Mouse (Mus musculus): ENCODE data around the gene 1700029H14Rik. TPM values are rescaled to one million over a fixed set of nuclear protein-coding genes. Genes with fewer than 3 reads are reported as not detected.
A peak's percentile ranks its signal among the peaks of the same experiment; 100 is the strongest.

1700029H14Rik gene
- polyA plus RNA-seq, 1 experiment from 2014 or later: not detected

DNA sequence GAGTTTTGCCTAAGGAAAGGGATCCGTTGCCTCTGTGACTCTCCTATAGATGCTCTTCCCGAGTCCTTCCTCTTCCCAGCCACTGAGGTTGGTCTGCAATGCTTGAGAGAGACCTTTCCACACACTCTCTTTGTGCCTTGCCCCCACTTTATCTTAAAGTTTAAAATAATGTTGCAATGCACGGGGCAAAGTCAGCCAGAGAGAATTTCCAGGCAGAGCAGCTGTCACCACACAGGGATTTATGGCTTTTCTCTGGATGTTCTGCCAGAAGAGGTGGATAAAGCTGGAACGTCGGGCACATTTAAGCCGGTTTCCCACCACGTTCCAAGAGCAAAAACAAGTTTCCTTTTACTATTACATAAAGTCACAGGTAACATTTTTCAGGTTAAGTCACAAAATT is 40.9 kb downstream of the 1700029H14Rik start:
- Histone ChIP-seq H3K4me2 (ENCODE audit: low read depth, low read length) (no peak overlapping the region), H3K4me1 (ENCODE audit: control insufficient read depth, insufficient read depth, low read length) (no peaks in the 10 kb centered on the region), H3K4me3 (ENCODE audit: low read depth, low read length) (no peak overlapping the region), H3K36me3 (ENCODE audit: control insufficient read depth, insufficient read depth, low read length) (no peaks in the 10 kb centered on the region), H3K27ac (replicated peaks; ENCODE audit: low read depth, low read length) (no peak overlapping the region), H3K9ac (ENCODE audit: low read depth, low read length) (no peak overlapping the region), H3K27me3 (replicated peaks; ENCODE audit: control insufficient read depth, insufficient read depth, low read length) (0 out of 2 replicates have a peak, but pooled peaks cover 5% of the 10 kb centered on the region), H3K9me3 (ENCODE audit: control insufficient read depth, low read length) (no peaks in the 10 kb centered on the region)
- 60% methylated on average over 7 of the region's 7 CpGs for WGBS
- ATAC-seq (ENCODE audit: low read depth): no peak
- DNase-seq (ENCODE audit: low spot score): no peak

DNA sequence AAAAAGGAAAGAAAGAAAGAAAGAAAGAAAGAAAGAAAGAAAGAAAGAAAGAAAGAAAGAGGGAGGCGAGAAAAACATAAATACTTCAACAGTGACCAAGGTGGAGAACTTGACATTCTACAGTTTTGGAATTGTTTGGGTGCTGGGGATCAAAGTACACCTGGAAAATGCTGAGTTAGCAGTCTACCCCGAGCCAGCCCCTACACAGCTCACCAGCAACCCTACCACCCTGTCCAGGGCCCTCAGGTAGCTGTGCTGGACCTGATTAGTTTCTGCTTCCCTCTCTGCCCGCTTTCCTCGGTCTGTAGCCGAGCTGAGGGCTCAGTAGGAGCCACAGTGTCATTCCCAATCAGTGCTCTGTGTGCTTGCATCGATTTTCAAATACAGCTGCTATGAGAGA is 41.9 kb downstream of the 1700029H14Rik start:
- H3K36me3 ChIP-seq (ENCODE audit: control insufficient read depth, insufficient read depth, low read length): no peaks in the 10 kb centered on the region
- H3K27ac ChIP-seq (replicated peaks; ENCODE audit: low read depth, low read length): no peak overlapping the region
- H3K9me3 ChIP-seq (ENCODE audit: control insufficient read depth, low read length): no peaks in the 10 kb centered on the region
- H3K27me3 ChIP-seq (replicated peaks; ENCODE audit: control insufficient read depth, insufficient read depth, low read length): 0 out of 2 replicates have a peak, but pooled peaks cover 5% of the 10 kb centered on the region
- ATAC-seq (ENCODE audit: low read depth): no peak
- H3K4me3 ChIP-seq (ENCODE audit: low read depth, low read length): no peak overlapping the region
- H3K4me1 ChIP-seq (ENCODE audit: control insufficient read depth, insufficient read depth, low read length): no peaks in the 10 kb centered on the region
- DNase-seq (ENCODE audit: low spot score): no peak
- 52% methylated on average over 6 of the region's 6 CpGs for WGBS
- H3K4me2 ChIP-seq (ENCODE audit: low read depth, low read length): no peak overlapping the region
- no peak overlapping the region for H3K9ac ChIP-seq (ENCODE audit: low read depth, low read length)

DNA sequence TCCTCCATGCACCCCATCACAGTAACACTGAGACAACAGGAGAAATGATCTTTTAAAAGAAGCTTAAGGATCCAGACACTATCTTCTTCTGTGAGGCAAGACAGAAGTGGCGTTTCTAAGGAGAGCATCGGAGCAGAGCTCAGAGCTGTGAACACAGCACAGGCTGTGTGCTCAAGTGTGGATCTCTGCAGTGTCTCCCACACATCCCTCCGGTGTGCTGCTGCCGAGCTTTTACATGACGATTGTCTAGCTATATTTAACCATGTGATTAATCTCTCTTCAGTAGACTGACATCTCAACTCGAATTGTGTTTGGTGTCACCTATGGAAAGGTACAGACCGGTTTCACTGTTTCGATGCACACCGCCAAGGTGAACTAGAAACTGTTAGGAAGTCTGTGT is 42.8 kb downstream of the 1700029H14Rik start:
- no peak overlapping the region for H3K27ac ChIP-seq (replicated peaks; ENCODE audit: low read depth, low read length)
- 82% methylated on average over 9 of the region's 9 CpGs for WGBS
- no peak overlapping the region for H3K9ac ChIP-seq (ENCODE audit: low read depth, low read length)
- H3K4me1 ChIP-seq (ENCODE audit: control insufficient read depth, insufficient read depth, low read length): no peaks in the 10 kb centered on the region
- H3K4me2 ChIP-seq (ENCODE audit: low read depth, low read length): no peak overlapping the region
- DNase-seq (ENCODE audit: low spot score) (no peak), ATAC-seq (ENCODE audit: low read depth) (no peak)
- no peak overlapping the region for H3K4me3 ChIP-seq (ENCODE audit: low read depth, low read length)
- no peaks in the 10 kb centered on the region for H3K9me3 ChIP-seq (ENCODE audit: control insufficient read depth, low read length)
- 0 out of 2 replicates have a peak, but pooled peaks cover 5% of the 10 kb centered on the region for H3K27me3 ChIP-seq (replicated peaks; ENCODE audit: control insufficient read depth, insufficient read depth, low read length)
- no peaks in the 10 kb centered on the region for H3K36me3 ChIP-seq (ENCODE audit: control insufficient read depth, insufficient read depth, low read length)

DNA sequence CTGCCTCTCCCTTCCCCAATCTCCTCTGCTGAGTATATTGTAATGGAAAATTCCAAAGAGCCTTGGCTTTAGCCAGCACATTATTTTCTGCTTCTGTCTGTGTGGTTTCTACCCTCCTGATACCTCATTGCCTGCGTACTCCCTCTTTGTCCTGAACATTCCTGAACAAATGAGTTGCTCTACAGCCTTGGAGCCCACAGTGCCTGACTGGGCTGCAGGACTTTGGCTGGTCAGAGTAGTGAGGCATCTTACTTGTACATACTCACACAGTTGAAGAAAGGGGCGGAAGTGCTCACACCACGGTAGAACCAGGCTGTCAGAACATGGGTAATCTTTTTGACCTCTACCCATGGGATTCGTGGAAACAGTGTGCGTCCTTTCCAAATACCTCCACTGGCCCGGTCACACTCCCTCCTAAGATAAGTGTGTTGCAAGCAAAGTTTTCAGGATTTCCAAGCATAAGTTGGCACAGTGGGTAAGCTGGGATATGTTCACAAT is 44.9 kb downstream of the 1700029H14Rik start:
- H3K9me3 ChIP-seq (ENCODE audit: control insufficient read depth, low read length): no peaks in the 10 kb centered on the region
- WGBS: 86% methylated on average over 6 of the region's 6 CpGs
- H3K4me1 ChIP-seq (ENCODE audit: control insufficient read depth, insufficient read depth, low read length): no peaks in the 10 kb centered on the region
- DNase-seq (ENCODE audit: low spot score) (no peak), ATAC-seq (ENCODE audit: low read depth) (no peak)
- H3K36me3 ChIP-seq (ENCODE audit: control insufficient read depth, insufficient read depth, low read length): no peaks in the 10 kb centered on the region
- no peak overlapping the region for H3K9ac ChIP-seq (ENCODE audit: low read depth, low read length)
- no peak overlapping the region for H3K4me2 ChIP-seq (ENCODE audit: low read depth, low read length)
- H3K27me3 ChIP-seq (replicated peaks; ENCODE audit: control insufficient read depth, insufficient read depth, low read length): 0 out of 2 replicates have a peak, but pooled peaks cover 5% of the 10 kb centered on the region
- no peak overlapping the region for H3K4me3 ChIP-seq (ENCODE audit: low read depth, low read length)
- H3K27ac ChIP-seq (replicated peaks; ENCODE audit: low read depth, low read length): no peak overlapping the region

DNA sequence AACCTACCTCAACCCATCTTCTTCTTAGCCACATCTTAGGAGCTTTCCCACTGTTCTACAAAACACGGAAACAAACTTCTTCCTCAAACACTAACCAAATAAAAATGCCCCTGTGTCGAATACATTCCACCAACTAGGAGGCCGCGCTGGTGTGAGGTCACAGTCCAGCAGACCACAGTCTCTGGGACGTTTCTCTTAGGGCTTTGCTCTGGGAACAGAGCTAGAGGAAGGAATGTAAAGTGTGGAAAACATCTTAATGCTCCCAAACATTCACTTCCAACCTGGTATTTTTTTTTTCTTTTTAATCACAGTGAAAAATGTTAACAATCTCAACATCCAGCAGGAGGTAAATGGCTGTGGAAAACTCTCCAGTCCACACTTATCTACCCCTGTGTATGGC is 45.5 kb downstream of the 1700029H14Rik start:
- H3K27me3 ChIP-seq (replicated peaks; ENCODE audit: control insufficient read depth, insufficient read depth, low read length): 0 out of 2 replicates have a peak, but pooled peaks cover 3% of the 10 kb centered on the region
- H3K36me3 ChIP-seq (ENCODE audit: control insufficient read depth, insufficient read depth, low read length): no peaks in the 10 kb centered on the region
- WGBS: 76% methylated on average over 5 of the region's 5 CpGs
- ATAC-seq (ENCODE audit: low read depth) (no peak), DNase-seq (ENCODE audit: low spot score) (no peak)
- no peak overlapping the region for H3K4me3 ChIP-seq (ENCODE audit: low read depth, low read length)
- H3K27ac ChIP-seq (replicated peaks; ENCODE audit: low read depth, low read length): no peak overlapping the region
- no peak overlapping the region for H3K9ac ChIP-seq (ENCODE audit: low read depth, low read length)
- H3K9me3 ChIP-seq (ENCODE audit: control insufficient read depth, low read length): no peaks in the 10 kb centered on the region
- H3K4me1 ChIP-seq (ENCODE audit: control insufficient read depth, insufficient read depth, low read length): no peaks in the 10 kb centered on the region
- no peak overlapping the region for H3K4me2 ChIP-seq (ENCODE audit: low read depth, low read length)

DNA sequence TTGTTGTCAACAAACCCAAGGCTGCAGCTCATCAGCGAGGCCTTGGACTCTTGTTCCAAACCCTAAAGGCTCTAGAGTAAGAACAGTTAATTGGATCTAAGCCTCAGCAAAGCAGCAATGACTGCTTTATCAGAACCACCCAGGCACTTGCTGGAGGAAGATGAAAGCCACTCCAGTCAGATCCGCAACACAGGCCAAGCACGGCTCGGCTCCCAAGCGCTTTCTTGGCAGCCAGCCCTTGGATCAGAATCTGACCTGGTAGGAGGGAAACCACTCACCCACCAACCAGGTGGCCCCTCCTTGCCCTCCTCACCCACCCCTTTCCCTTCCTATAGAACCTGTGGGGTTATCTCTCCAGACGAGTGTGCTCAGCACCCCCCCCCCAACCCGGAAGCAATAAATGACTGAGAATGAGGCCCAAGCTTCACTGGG is 46.2 kb downstream of the 1700029H14Rik start:
- Histone ChIP-seq H3K4me2 (ENCODE audit: low read depth, low read length) (no peak overlapping the region), H3K27ac (replicated peaks; ENCODE audit: low read depth, low read length) (no peak overlapping the region), H3K27me3 (replicated peaks; ENCODE audit: control insufficient read depth, insufficient read depth, low read length) (no peaks in the 10 kb centered on the region), H3K4me1 (ENCODE audit: control insufficient read depth, insufficient read depth, low read length) (no peaks in the 10 kb centered on the region), H3K9ac (ENCODE audit: low read depth, low read length) (no peak overlapping the region), H3K4me3 (ENCODE audit: low read depth, low read length) (no peak overlapping the region), H3K36me3 (ENCODE audit: control insufficient read depth, insufficient read depth, low read length) (no peaks in the 10 kb centered on the region), H3K9me3 (ENCODE audit: control insufficient read depth, low read length) (no peaks in the 10 kb centered on the region)
- 0 out of 2 replicates have a peak, but pooled peaks have one; percentile 30 for ATAC-seq (ENCODE audit: low read depth)
- DNase-seq (ENCODE audit: low spot score): peak; percentile 72
- WGBS: 58% methylated on average over 7 of the region's 7 CpGs

DNA sequence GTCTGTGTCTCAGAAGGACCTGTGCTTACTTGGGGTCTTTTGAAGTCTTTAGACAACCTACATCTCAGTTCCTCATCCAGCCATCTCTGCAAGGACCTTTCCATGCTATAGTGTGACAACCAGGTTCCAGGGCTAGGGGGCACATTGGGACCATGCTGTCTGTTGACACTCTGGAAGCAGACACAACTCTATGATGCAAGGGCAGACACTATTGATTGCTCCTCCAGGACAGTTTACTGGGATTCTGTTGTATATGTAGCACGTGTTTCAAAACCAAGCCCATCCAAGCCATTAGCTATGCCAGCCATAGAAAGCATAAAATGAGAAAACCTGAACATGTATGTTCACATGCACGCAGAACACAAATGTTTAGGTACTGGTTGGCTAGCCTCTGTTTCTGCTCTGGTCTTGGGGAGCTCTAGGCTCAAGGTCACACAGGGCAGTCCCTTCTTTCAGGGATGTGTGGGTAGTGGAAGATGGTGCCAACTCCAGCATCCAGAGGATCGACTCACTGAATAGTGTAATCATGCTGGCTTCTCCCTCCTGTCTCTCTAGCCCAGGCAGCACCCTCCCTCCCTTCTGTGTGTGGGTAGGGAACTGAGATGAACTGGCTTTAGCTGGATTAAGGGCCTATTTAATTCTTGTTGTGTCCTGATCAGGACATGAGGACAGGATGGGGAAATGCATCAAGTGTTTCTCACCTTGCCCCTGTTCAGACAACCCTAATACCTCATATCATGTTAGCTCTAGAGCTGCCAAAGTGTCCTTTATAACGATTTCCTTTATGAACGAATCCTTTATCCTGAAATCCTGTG is 48.5 kb downstream of the 1700029H14Rik start:
- no peak overlapping the region for H3K9ac ChIP-seq (ENCODE audit: low read depth, low read length)
- no peaks in the 10 kb centered on the region for H3K36me3 ChIP-seq (ENCODE audit: control insufficient read depth, insufficient read depth, low read length)
- WGBS: 79% methylated on average over 5 of the region's 5 CpGs
- no peak for ATAC-seq (ENCODE audit: low read depth)
- H3K9me3 ChIP-seq (ENCODE audit: control insufficient read depth, low read length): no peaks in the 10 kb centered on the region
- no peak overlapping the region for H3K4me2 ChIP-seq (ENCODE audit: low read depth, low read length)
- H3K4me3 ChIP-seq (ENCODE audit: low read depth, low read length): no peak overlapping the region
- H3K4me1 ChIP-seq (ENCODE audit: control insufficient read depth, insufficient read depth, low read length): no peaks in the 10 kb centered on the region
- DNase-seq (ENCODE audit: low spot score): no peak
- no peaks in the 10 kb centered on the region for H3K27me3 ChIP-seq (replicated peaks; ENCODE audit: control insufficient read depth, insufficient read depth, low read length)
- H3K27ac ChIP-seq (replicated peaks; ENCODE audit: low read depth, low read length): no peak overlapping the region

DNA sequence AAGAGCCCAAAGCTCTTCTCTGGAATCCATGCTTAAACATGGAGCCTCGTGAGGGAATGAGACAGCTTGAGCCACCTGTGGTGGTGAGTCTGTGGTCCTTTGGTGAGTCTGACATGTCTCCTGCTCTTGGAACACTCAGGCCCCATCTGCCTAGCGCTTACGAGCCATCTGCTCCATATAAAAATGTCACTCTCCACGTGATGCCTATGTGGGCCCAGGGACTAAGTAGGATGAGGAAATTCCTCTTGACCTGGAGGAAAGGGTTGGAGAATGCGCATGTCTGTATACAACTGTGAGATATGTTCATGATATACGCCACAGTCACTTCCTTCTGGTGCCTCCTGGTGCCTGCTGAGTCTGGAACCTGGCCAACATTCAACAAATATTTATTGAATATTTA is 49.6 kb downstream of the 1700029H14Rik start:
- ATAC-seq (ENCODE audit: low read depth) (no peak), DNase-seq (ENCODE audit: low spot score) (no peak)
- 79% methylated on average over 6 of the region's 6 CpGs for whole genome bisulfite sequencing
- Histone ChIP-seq H3K9ac (ENCODE audit: low read depth, low read length) (no peak overlapping the region), H3K36me3 (ENCODE audit: control insufficient read depth, insufficient read depth, low read length) (no peaks in the 10 kb centered on the region), H3K9me3 (ENCODE audit: control insufficient read depth, low read length) (no peaks in the 10 kb centered on the region), H3K27me3 (replicated peaks; ENCODE audit: control insufficient read depth, insufficient read depth, low read length) (no peaks in the 10 kb centered on the region), H3K27ac (replicated peaks; ENCODE audit: low read depth, low read length) (no peak overlapping the region), H3K4me2 (ENCODE audit: low read depth, low read length) (no peak overlapping the region), H3K4me3 (ENCODE audit: low read depth, low read length) (no peak overlapping the region), H3K4me1 (ENCODE audit: control insufficient read depth, insufficient read depth, low read length) (no peaks in the 10 kb centered on the region)

DNA sequence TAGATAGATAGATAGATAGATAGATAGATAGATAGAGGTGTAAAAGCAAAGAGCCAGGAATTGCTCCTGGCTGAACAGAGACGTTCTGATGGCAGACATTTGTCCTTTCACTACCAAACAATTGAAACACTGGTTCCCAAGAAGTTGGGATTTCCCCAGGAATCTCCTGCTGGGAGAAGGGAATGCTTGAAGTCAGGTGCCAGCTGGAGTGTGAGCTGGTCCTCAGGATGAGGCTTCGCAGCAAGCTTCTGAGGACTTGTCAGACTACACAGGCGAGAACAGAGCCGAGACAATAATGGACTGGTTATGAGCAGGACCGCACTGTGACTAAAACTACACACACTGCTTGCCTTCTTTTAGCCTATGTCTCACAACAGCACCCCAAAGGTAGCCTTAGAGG is 50.2 kb downstream of the 1700029H14Rik start:
- WGBS: 85% methylated on average over 5 of the region's 5 CpGs
- H3K4me3 ChIP-seq (ENCODE audit: low read depth, low read length): no peak overlapping the region
- H3K9me3 ChIP-seq (ENCODE audit: control insufficient read depth, low read length): no peaks in the 10 kb centered on the region
- H3K27ac ChIP-seq (replicated peaks; ENCODE audit: low read depth, low read length): no peak overlapping the region
- H3K36me3 ChIP-seq (ENCODE audit: control insufficient read depth, insufficient read depth, low read length): no peaks in the 10 kb centered on the region
- H3K4me1 ChIP-seq (ENCODE audit: control insufficient read depth, insufficient read depth, low read length): no peaks in the 10 kb centered on the region
- DNase-seq (ENCODE audit: low spot score) (no peak), ATAC-seq (ENCODE audit: low read depth) (no peak)
- H3K27me3 ChIP-seq (replicated peaks; ENCODE audit: control insufficient read depth, insufficient read depth, low read length): no peaks in the 10 kb centered on the region
- H3K9ac ChIP-seq (ENCODE audit: low read depth, low read length): no peak overlapping the region
- no peak overlapping the region for H3K4me2 ChIP-seq (ENCODE audit: low read depth, low read length)
